Mouse (Mus musculus) erythroblast, adult 5-6 weeks (primary cell): ENCODE data around the gene Ubash3a. TPM values are rescaled to one million over a fixed set of nuclear protein-coding genes. Genes with fewer than 3 reads are reported as not detected.

Experiments used
- ATAC-seq: replicated peaks from 2 replicates; pipeline ENCODE4 v1.8.0; 2016; ENCODE audit warnings: moderate number of reproducible peaks, mild to moderate bottlenecking, moderate TSS enrichment, inconsistent platforms; ENCODE audit not compliant: poor library complexity, low FRiP score, severe bottlenecking
- total RNA-seq, 2 experiments: library from RNA; stranded (forward) in 1 of 2; stranded (reverse) in 1 of 2; fragments of 150-400 nt in 1 of 2; fragments of 200-764, 138-1000 nt in 1 of 2; gene quantifications; 2 replicates each; pipeline versions ENCODE4 v1.2.3 to v1.2.4; 2015 to 2017; ENCODE audit warnings: low replicate concordance in 2 of 2

Gene Ubash3a
- total RNA-seq (2015; ENCODE audit: low replicate concordance), result 6.7 and 27.5 TPM in 2 replicates
- 6.3 and 9.6 TPM in 2 replicates for total RNA-seq (2017; ENCODE audit: low replicate concordance)

DNA sequence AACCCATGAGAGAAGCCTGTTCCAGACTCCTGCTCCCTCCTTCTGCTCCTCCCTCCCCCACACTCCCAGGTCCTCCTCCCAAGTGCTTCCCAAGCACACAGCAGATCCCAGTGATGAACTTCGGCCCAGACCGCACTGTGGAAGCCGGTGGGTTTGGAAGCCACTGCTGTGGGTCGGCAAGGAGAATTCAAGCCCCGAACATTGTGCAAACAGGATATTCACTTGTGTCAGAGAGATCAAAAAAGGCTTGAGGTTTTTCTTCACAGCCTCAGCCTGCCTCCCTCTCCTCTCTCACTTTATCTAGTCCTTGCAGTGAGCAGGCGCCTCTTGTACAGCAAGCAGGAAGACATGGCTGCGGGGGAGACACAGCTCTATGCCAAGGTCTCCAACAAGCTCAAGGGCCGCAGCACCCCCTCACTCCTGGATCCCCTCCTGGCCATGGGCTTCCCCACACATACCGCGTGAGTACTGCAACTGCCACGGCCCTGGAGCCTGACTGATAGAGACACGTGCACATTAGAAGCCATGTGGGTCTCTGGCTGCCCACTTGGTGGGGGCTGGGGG, at the start of gene Ubash3a:
Gene Ubash3a, plus strand, starts transcription at position 103 of the 564 bp plus-strand sequence.
- ATAC-seq, result peak; percentile 35

GRCm38 (mm10) chr17:31157921-31158320, 49.8 kb upstream of the Ubash3a start:
- ATAC-seq, result no peak

DNA sequence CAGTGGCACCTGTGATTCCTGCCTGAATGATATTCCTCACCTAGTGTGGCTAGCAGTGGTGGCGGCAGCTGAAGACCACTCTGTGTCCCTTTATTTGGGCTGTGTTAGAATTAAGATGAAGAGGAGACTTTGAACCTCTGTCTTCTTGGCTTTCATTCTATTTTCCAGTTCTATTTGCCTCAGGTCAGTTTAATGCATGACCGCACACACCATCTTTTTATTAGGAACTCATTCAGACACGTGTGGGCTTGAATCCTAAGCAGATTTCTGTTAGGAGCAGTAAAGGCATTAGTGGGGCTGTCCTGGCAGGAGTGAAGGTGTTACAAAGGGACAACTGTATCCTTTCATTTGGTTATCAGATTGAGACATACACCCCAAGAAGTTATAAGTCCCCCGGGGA, 47.4 kb upstream of the Ubash3a start:
- no peak for ATAC-seq

GRCm38 (mm10) chr17:31162607-31163006, 45.1 kb upstream of the Ubash3a start:
- no peak for ATAC-seq

GRCm38 (mm10) chr17:31163821-31164220, 43.9 kb upstream of the Ubash3a start:
- no peak for ATAC-seq

DNA sequence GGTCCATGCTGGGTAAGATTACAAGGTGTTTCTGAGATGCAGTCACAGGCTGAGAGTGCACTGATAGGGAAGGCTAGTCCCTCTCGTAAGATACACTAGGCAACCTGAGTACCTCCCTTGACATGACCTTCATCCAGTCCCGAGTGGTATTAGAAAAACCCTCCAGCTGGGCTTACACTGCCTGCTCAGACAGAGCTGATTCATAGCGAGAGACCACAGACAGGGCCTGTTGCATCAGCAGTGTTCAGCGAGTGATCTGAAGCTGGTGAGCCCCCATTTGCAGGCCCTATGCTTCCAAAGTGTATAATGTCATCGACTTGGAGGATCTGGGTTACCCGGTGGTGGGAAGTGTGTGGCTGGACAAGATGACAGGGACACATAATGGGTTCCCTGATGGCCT, 42.5 kb upstream of the Ubash3a start, which contains the start of gene Tff1:
Gene Tff1, minus strand, starts transcription at position 151 of the 400 bp plus-strand sequence.
- ATAC-seq, result no peak

GRCm38 (mm10) chr17:31169796-31170195, 37.9 kb upstream of the Ubash3a start:
- ATAC-seq, result no peak

- ATAC-seq, result no peak
Observed at GRCm38 (mm10) chr17:31176321-31176720, 31.4 kb upstream of the Ubash3a start.

DNA sequence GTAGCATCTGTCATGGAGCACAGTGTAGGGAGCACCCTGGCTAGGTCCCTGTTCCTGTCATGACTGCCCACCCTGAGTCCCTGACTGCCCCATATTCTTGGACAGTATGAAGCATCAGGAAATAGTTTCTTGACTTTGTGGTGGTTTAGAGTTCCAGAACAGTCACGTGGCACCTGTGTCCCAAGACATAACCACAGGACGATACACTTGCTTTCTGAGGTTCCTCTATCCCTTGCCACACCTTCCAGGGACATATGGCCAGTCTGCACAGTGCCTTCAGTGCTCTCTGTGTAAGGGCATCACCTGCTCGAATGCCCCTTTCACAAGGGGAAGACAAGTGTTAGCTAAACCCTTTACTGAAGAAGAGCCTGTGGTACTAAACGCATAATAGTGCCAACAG, 26.2 kb upstream of the Ubash3a start:
- no peak for ATAC-seq

DNA sequence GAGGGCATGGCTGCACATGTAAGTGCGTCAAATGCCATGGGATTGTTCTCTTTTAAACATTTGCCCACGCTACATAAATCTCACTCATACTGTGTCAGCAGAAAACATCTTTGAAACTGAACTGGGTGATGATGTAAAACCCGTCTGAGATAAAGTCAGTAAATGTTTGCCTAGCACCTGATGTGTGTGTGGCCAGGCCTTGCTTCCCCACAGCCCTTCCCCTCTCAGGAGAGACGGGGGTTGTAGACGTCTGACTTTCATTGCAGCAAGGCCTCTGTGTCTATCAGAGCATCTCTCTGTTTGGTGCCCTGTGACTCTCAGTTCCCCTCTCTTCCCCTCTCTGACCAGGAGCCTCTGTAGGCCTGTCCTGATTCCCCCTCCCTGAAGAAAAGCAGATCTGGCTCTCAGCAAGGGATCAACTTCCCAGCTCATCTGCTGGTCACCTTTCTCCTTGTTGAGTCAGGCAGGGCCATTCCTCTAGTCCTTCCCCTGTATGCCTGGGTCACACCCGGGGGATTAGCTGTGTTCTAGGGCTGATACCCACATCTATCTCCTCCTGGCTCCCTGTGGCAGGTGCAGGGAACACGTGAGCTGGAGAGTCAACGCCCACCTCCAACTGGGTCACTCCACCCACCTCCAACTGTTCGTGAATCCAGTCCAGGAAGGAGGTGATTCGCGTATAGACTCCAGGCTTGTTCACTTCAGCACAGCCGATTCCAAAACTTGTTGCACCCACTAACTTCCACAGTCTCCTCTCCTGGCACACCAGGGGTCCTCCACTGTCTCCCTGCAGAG, 24.3 kb upstream of the Ubash3a start:
- ATAC-seq, result no peak

GRCm38 (mm10) chr17:31184269-31184990, 23.2 kb upstream of the Ubash3a start:
- no peak for ATAC-seq

DNA sequence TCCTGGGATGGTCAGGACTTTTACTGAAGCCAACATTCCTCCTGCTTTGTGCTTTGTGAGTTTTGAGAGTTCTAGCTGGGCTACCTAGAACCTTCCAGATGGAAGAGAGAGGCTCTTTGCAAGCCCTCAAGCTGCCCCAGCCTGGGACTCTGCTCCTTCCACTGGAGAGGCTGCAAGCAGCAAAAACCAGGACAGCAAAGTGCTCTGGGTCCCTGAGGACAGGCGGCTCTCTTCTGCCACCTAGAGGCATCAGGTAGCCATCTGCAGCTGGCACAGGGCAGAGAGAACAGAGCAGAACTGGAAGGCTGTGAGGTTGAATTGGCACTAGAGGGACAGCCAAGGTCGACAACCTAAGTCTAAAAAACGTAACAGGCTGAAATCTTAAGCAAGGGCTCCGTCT, 20.3 kb upstream of the Ubash3a start:
- no peak for ATAC-seq

- ATAC-seq, result no peak
Observed at GRCm38 (mm10) chr17:31191825-31192224, 15.8 kb upstream of the Ubash3a start.

DNA sequence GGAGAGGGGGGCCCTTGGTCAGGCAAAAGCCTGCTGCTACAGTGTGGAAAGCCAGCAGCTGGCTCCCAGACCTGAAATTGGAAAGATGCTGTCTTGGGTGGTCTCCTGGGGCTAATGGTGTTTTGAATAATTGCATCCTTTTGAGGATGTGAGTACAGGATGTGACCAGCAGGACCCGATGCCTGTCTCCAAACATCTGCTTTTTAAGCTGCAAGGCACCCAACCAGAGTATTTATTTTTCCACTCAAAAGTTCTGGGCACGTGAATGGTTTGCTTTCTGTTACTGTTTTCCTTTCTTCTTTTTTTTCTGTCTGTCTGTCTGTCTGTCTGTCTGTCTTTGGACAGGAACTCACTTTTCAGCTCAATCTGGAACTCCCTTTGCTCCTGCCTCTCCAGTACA, 15.0 kb upstream of the Ubash3a start:
- no peak for ATAC-seq

DNA sequence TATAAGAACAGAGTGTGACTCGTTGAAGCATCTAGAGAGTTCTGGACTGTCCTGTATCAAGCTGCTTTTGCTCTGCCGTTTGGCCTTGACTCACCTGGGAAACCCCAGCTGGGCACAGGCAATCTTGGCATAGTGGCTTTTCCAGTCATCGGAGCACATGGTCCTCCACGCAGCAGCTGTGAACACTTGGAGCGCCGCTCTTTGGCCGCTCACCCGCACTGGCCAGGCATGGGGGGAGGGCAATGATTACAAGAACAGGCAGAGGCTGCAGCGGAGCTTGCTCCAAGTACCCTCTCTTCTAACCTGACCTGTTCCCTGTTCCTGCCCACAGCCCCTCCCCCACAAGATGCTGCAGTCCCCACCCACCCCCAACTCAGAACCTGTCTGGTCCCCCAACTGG, 14.3 kb upstream of the Ubash3a start:
- ATAC-seq, result no peak

DNA sequence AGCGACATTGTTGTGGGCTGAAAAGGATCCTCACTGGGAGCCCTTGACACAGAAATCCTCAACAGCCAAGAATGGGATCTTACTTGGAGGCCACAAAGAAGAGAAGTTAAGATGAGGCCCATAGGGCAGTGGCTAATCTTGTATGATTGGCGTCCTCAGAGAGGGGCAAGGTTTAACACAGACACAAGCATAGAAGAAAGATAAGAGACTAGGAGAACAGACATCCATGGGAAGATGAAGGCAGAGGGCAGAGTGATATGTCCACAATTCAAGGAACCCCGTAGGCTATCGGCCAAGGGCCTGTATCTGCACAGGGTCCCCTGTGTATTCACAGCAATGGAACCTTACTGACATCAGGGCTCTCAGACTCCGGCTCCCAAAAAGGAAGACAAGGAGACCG, 12.5 kb upstream of the Ubash3a start:
- no peak for ATAC-seq

DNA sequence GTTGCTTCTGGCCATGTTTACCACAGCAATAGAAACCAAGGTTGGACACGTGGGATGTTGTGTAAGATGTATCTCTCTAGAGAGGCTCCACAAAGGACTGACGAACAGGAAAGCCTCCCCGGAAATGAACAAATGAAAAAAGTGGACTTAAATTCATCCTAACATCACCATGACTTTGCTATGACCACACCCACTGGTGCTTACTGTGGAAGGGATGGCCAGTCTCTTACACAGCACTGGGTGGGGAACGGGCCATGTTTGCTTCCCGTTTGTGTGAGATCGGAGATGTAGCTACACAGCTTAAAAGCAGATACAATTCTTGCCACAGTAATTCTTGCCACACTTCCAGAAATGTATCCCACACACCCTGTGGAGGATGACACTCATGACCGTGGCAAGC, 11.4 kb upstream of the Ubash3a start:
- ATAC-seq, result no peak

GRCm38 (mm10) chr17:31198877-31199276, 8.8 kb upstream of the Ubash3a start, which contains the start of gene Tmprss3:
TSS of gene Tmprss3 (minus strand) at chr17:31198977.
- no peak for ATAC-seq

DNA sequence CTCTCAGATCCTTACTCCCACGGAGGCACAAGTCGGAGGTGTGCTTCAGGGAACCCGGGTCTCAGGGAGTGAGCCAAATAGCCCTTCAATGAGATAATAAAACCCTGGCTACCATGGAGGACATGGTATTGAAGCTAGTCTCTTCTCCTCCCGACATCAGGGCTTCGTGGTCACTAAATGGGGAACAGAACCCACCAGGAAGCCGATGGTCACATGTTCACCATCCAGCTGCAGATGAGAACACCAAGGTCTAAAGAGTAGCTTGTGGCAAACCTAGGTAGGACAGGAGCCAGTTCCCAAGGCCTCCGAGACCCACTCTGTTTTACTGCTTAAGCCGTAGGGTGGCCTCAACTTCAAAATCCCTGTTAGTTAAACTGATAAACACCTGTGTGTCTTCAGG, 981 bp downstream of the Ubash3a start:
- ATAC-seq, result no peak

DNA sequence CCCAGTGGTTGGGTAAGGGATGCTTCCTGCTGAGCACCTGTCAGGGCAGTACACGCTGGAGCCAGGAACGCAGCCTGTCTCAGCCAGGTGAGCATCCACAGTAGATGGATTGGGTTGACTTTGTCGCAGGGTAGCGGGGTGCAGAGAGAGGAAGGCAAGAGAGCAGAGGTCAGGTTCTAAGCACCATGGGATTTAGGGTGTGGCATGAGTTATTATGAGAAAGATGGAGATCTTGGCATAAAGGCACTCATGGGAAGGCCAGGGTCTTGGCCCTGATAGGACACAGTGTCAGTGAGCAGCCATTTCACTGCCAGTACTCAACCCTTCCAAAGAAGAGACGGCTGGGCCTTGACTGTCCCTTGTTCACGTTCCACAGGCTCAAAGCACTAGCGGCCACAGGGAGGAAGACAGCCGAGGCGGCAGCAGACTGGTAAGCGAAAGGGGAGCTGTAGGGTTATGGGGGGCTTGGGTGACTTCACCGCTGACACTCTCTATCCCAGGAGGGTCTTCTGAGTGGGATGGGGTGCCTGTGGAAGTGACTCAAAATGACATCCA, 1.8 kb downstream of the Ubash3a start:
- ATAC-seq, result no peak
